Mouse (Mus musculus) granulocyte monocyte progenitor cell, adult 5-6 weeks (primary cell): ENCODE results near the gene Wnt4. TPM values are rescaled to one million over a fixed set of nuclear protein-coding genes. Genes with fewer than 3 reads are reported as not detected.

Source experiments
- ATAC-seq: replicated peaks from 2 replicates; pipeline ENCODE4 v1.8.0; 2016; ENCODE audit warnings: mild to moderate bottlenecking, moderate TSS enrichment, inconsistent platforms; ENCODE audit not compliant: poor library complexity, severe bottlenecking
- total RNA-seq, 2 experiments: library from RNA; stranded (forward) in 1 of 2; stranded (reverse) in 1 of 2; fragments of 200-712, 200-1000 nt in 1 of 2; fragments of >200 nt in 1 of 2; fragmentation: Nextera tagmentation in 1 of 2; gene quantifications; 2 replicates each; pipeline ENCODE4 v1.2.3; 2014 to 2017

Gene Wnt4
- total RNA-seq, 2 experiments from 2014 or later, result not detected

GRCm38 (mm10) chr4:137278144-137279040 lies 1.1 kb downstream of the Wnt4 start:
- ATAC-seq, result no peak

GRCm38 (mm10) chr4:137279346-137279745 lies 2.1 kb downstream of the Wnt4 start:
- ATAC-seq, result no peak

GRCm38 (mm10) chr4:137281273-137281672 lies 4.0 kb downstream of the Wnt4 start:
- no peak for ATAC-seq

- no peak for ATAC-seq
Measured at GRCm38 (mm10) chr4:137282122-137282521, 4.8 kb downstream of the Wnt4 start.

- no peak for ATAC-seq
Measured at GRCm38 (mm10) chr4:137282584-137283406, 5.5 kb downstream of the Wnt4 start.

GRCm38 (mm10) chr4:137283407-137283732 lies 6.1 kb downstream of the Wnt4 start:
- ATAC-seq, result no peak

GRCm38 (mm10) chr4:137285876-137286661 lies 8.8 kb downstream of the Wnt4 start:
- ATAC-seq, result no peak

GRCm38 (mm10) chr4:137286662-137286953 lies 9.3 kb downstream of the Wnt4 start:
- ATAC-seq, result no peak

- no peak for ATAC-seq
Measured at GRCm38 (mm10) chr4:137287206-137287605, 9.9 kb downstream of the Wnt4 start.

- peak; percentile 58 for ATAC-seq
Measured at GRCm38 (mm10) chr4:137287818-137288217, 10.5 kb downstream of the Wnt4 start.

- ATAC-seq, result no peak
Measured at GRCm38 (mm10) chr4:137289701-137290100, 12.4 kb downstream of the Wnt4 start.

- ATAC-seq, result no peak
Measured at GRCm38 (mm10) chr4:137290250-137290649, 13.0 kb downstream of the Wnt4 start.

- no peak for ATAC-seq
Measured at GRCm38 (mm10) chr4:137292625-137293024, 15.3 kb downstream of the Wnt4 start.

- no peak for ATAC-seq
Measured at GRCm38 (mm10) chr4:137294032-137294431, 16.7 kb downstream of the Wnt4 start.

GRCm38 (mm10) chr4:137294474-137294873 lies 17.2 kb downstream of the Wnt4 start:
- ATAC-seq, result no peak

GRCm38 (mm10) chr4:137294951-137295350 lies 17.7 kb downstream of the Wnt4 start:
- ATAC-seq, result no peak

- no peak for ATAC-seq
Measured at GRCm38 (mm10) chr4:137297611-137298010, 20.3 kb downstream of the Wnt4 start.

- ATAC-seq, result no peak
Measured at GRCm38 (mm10) chr4:137298406-137298805, 21.1 kb downstream of the Wnt4 start.

- peak; percentile 32 for ATAC-seq
Measured at GRCm38 (mm10) chr4:137300227-137300626, 22.9 kb downstream of the Wnt4 start.

- ATAC-seq, result no peak
Measured at GRCm38 (mm10) chr4:137301635-137302034, 24.3 kb downstream of the Wnt4 start.

GRCm38 (mm10) chr4:137304106-137304505 lies 26.8 kb downstream of the Wnt4 start:
- no peak for ATAC-seq
